Mouse (Mus musculus) cortical plate, adult 2 months (tissue): Measurements from ENCODE around the gene P3h4.

ENCODE experiments used
- CTCF ChIP-seq: fragments of 200-500 bp; IDR thresholded peaks from 2 replicates; pipeline ENCODE4 v1.5.1; 2011; ENCODE audit warnings: mild to moderate bottlenecking, control low read depth, low read length; ENCODE audit not compliant: insufficient read depth; ENCODE audit errors: extremely low read depth
- POLR2A ChIP-seq: fragments of 200-500 bp; IDR thresholded peaks from 2 replicates; pipeline ENCODE4 v1.6.1; 2011; ENCODE audit warnings: mild to moderate bottlenecking, low read length, control low read depth; ENCODE audit not compliant: insufficient read depth; ENCODE audit errors: extremely low read depth

DNA sequence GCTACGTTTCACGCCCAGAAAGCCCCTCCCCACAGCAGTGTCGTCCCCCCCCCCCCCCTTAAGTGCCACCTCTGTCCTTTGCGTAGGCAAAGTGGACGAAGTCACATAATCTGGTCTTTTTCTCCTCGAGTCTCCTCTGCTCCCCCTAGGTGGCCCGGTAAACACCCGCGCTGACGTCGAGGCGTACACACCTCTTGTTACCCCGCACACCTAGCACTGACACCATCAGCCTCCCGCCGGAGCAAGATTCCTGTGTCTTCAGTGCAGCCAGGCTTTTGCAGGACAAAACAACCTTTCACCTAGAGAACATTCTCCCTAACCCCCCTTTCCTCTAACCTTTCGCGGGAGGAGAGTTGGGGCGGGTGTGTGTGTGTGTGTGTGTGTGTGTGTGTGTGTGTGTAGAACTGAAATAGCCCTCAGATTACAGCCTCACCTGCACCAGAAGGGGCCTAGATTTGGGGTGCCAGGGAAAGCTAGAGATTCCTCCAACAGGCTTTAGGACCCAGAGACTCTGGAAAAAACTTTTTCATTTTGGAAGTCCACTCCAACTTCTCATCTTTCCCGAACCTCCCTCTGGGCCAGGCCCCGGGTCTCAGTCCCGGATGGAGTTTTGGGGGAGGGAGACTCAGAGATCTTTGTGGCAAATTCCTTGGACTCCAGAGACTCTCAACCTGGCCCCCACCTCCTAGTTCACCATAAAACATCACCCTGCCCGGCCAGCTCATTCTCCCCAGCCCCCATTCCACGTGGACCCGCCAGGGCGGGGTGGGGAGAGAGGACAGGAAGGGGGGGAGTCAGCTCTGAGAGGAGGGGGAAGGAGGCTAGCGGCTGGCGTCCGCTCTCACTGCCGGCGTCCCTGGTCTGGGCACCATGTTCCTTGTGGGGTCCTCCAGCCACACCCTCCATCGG, 532 bp upstream of the P3h4 start, which contains the start of gene Fkbp10:
- TF ChIP-seq CTCF = no peak
- TF ChIP-seq POLR2A = no peak
